In genomic region chr13:37434137-37434772, GRCm38 (mm10) we compare ENCODE assay signal across 7 mouse cellular contexts.
DNase-seq lines count a peak whose midpoint lies in the region; ATAC-seq lines count a peak whose summit lies in the region.

No protein-coding gene starts in this region.

- peak overlapping the region; percentile 39 for H3K27ac ChIP-seq in intestine, embryonic 16.5 days (ENCODE audit: low read length)

- peak; percentile 82 for DNase-seq in ZHBTc4 (ENCODE audit: low read depth, low spot score)
- DNase-seq in left cerebral cortex, postnatal 25 days (ENCODE audit: low spot score in 2 of 2) = peak; percentile 73 to 82
- DNase-seq in right cerebral cortex, postnatal 25 days = peak; percentile 47

- ATAC-seq in common myeloid progenitor, adult 5-6 weeks (replicated peaks; ENCODE audit: low read depth, poor library complexity, severe bottlenecking) = peak; percentile 79
- ATAC-seq in granulocyte monocyte progenitor cell, adult 5-6 weeks (replicated peaks; ENCODE audit: poor library complexity, severe bottlenecking) = peak; percentile 86
- ATAC-seq in intestine, embryonic 16.5 days = peak; percentile 78
- ATAC-seq in megakaryocyte-erythroid progenitor cell, adult 5-6 weeks (replicated peaks; ENCODE audit: low FRiP score, low TSS enrichment, poor library complexity, severe bottlenecking) = peak; percentile 67

- H3K36me3 ChIP-seq in intestine, embryonic 16.5 days (ENCODE audit: control insufficient read depth, insufficient read depth, low read length) = no peaks in the 10 kb centered on the region

- no peaks in the 10 kb centered on the region for H3K9me3 ChIP-seq in intestine, embryonic 16.5 days (ENCODE audit: control insufficient read depth, low read length)

- WGBS in intestine, embryonic 16.5 days = 2% methylated on average over 19 of the region's 19 CpGs

- peak overlapping the region; percentile 52 for H3K4me3 ChIP-seq in intestine, embryonic 16.5 days (ENCODE audit: low read length)

- no peaks in the 10 kb centered on the region for H3K27me3 ChIP-seq in intestine, embryonic 16.5 days (replicated peaks; ENCODE audit: control insufficient read depth, insufficient read depth, low read length)

- peak overlapping the region; percentile 68 for H3K9ac ChIP-seq in intestine, embryonic 16.5 days (ENCODE audit: low read depth, low read length)

- peaks cover 3% of the 10 kb centered on the region; the same call in 1 of the 2 replicates for H3K4me1 ChIP-seq in intestine, embryonic 16.5 days (ENCODE audit: control insufficient read depth, insufficient read depth, low read length)

- intact Hi-C loops in left cerebral cortex, postnatal 25 days (cut with DNase I) = loop anchor here (5.0 kb wide), 2 partner anchors 513 to 533 kb away; no protein-coding TSS in a partner anchor

- H3K4me2 ChIP-seq in intestine, embryonic 16.5 days (ENCODE audit: low read depth, low read length) = peak overlapping the region; percentile 81

Comparison
In these comparisons a context has a peak if more than half of its experiments do, and no peak if none do; other contexts are left out.
1. Peak in every context shown above with its lines: DNase-seq, ATAC-seq, H3K4me3 ChIP-seq and H3K27ac ChIP-seq.